Mouse (Mus musculus) embryonic fibroblast, embryonic 13.5 days (primary cell): ENCODE measurements around the gene Macrod1. TPM values are rescaled to one million over a fixed set of nuclear protein-coding genes. Genes with fewer than 3 reads are reported as not detected.

Experiments used
- H3K27ac ChIP-seq: 2 replicates; pipeline ENCODE4 v1.5.1; 2012; ENCODE audit warnings: low read length, control low read depth, inconsistent platforms; ENCODE audit not compliant: insufficient read depth
- H3K4me1 ChIP-seq: 2 replicates; pipeline ENCODE4 v1.6.1; 2011; ENCODE audit warnings: low read length; ENCODE audit not compliant: control insufficient read depth, insufficient read depth
- H3K4me3 ChIP-seq: 2 replicates; pipeline ENCODE4 v1.5.1; 2011; ENCODE audit warnings: mild to moderate bottlenecking, control low read depth, low read length; ENCODE audit not compliant: insufficient read depth
- CTCF ChIP-seq: IDR thresholded peaks from 2 replicates; pipeline ENCODE4 v1.5.1; 2011; ENCODE audit warnings: mild to moderate bottlenecking, control low read depth, low read length, moderate library complexity, borderline replicate concordance; ENCODE audit not compliant: insufficient read depth
- POLR2A ChIP-seq: IDR thresholded peaks from 2 replicates; pipeline ENCODE4 v1.6.1; 2011; ENCODE audit warnings: low read depth, mild to moderate bottlenecking, control low read depth, low read length, moderate library complexity
- polyA plus RNA-seq: library from polyadenylated mRNA; stranded (reverse); fragments of >200 nt; gene quantifications from 2 replicates; pipeline ENCODE4 v1.2.4, GENCODE M21; 2011; ENCODE audit warnings: low read depth; ENCODE audit not compliant: missing spikeins, insufficient read length

Gene Macrod1
- polyA plus RNA-seq, result 3.6 and 5.2 TPM in 2 replicates

DNA sequence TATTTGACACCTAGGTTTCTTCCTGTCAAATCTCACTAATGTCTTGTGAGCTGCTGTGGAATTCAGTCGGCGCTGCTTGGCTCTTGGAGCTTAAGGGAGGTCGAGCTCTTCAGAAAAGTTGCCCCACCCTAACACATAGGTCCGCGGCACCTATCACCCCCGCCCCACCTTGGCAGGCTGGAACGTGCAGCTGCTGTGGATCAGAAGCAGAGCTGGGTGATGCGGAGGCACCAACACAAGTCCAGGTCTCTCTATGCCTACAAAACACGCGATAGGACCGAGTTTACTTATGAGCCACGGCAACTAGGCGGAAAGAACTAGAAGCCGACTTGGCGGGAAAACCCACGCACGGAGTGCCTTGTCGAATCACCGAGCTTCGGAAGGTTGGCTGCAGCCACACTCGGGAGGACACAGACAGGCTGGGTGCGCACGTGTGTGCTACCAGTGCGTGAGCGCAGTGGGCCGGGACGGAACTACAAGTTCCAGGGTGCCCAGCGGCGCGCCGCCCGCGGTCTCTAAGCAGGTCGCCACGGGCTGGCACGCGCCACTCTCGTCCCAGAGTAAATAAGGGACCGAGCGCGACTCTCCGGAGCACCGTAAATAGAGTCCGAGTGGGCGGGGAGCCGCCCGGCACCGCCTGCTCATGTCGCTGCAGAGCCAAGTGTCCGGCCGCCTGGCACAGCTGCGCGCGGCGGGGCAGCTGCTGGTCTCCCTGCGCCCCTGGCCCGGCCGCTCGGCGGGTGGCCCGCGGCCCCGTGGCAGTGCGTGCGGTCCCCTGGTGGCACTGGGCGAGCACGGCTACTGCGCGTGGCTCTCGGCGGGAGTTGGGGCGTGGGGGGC lies at the start of gene Macrod1:
Gene Macrod1 (plus strand): TSS at position 563 of the 840 bp plus-strand sequence.
- Histone ChIP-seq H3K27ac (peak within 1 kb of the TSS; percentile 98; the same call in 1 of the 2 replicates), H3K4me3 (peak within 1 kb of the TSS; percentile 34), H3K4me1 (peaks cover 9% of the 10 kb centered on the region)
- TF ChIP-seq CTCF (no peak), POLR2A (peak; percentile 47)

DNA sequence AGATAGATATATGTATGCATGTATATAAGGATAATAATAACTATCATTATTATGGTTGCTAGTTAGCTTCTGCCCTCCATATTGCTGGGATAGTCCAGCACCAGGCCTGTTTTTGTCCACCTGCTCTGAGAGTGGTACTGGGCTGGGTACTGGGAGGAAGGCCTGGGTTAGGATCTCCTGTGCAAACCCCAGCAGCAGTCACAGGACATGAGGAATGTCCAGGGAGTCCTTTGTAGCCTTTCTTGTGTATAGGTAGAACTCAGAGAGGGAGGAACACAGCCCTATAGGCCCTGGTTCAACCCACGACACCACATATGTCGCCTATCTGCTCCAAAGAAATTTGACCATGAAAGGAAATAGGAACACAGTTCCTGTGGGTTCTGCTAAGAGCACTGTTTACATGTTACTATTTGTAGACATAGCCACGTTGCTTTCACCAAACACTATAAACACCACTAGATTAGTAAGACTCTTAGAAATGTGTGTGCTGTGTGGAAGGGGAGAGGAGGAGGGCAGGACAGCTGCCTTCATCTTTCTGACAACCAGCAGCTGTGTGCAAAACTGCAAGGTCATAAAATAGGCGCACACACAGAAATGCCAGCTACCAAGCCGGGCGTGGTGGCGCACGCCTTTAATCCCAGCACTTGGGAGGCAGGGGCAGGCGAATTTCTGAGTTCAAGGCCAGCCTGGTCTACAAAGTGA lies 49.6 kb upstream of the Macrod1 start:
- H3K4me3 ChIP-seq, result no peak overlapping the region
- no peak for TF ChIP-seq POLR2A
- no peak for TF ChIP-seq CTCF
- H3K4me1 ChIP-seq, result no peaks in the 10 kb centered on the region
- H3K27ac ChIP-seq, result no peak overlapping the region

DNA sequence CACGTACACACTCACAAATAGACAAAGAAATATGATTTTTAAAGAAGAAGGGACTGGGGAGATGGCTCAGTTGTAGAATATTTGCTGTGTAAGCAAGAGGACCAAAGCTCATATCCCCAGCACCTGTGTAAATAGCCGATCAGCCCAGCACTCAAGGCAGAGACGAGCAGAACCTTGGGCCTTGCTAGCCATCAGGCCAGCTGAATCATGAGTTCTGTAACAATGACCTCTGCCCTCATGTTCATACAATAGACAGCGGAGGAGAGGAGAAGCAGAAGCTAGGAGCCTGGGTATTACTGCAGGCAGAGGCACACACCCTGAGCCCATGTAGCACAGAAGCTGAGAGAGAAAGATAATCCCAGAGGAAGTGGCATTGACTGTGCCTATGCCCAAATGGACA lies 44.2 kb upstream of the Macrod1 start:
- Histone ChIP-seq H3K27ac (no peak overlapping the region), H3K4me3 (no peak overlapping the region), H3K4me1 (no peaks in the 10 kb centered on the region)
- TF ChIP-seq POLR2A, result no peak
- no peak for TF ChIP-seq CTCF

DNA sequence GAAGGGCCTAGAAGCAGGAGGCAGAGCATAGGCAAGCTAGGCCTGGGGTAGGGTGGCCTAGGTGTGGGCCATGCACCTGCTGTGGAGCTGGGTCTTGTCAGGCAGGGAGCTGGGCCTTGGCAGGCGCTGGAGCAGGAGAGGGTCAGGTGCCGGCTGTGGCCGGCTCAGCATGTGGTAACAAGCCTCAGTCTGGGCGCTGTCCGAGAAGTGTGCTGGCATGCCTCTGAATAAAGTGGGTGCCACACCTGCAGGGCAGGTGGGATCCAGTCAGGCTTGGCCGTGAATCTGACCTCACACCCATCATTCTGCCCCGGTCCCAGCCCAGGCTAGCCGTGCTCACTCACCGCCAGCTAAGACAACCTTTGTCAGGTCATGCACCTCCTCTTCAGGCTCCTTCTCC lies 42.6 kb upstream of the Macrod1 start:
- Histone ChIP-seq H3K27ac (no peak overlapping the region), H3K4me1 (no peaks in the 10 kb centered on the region), H3K4me3 (no peak overlapping the region)
- no peak for TF ChIP-seq CTCF
- TF ChIP-seq POLR2A, result no peak

DNA sequence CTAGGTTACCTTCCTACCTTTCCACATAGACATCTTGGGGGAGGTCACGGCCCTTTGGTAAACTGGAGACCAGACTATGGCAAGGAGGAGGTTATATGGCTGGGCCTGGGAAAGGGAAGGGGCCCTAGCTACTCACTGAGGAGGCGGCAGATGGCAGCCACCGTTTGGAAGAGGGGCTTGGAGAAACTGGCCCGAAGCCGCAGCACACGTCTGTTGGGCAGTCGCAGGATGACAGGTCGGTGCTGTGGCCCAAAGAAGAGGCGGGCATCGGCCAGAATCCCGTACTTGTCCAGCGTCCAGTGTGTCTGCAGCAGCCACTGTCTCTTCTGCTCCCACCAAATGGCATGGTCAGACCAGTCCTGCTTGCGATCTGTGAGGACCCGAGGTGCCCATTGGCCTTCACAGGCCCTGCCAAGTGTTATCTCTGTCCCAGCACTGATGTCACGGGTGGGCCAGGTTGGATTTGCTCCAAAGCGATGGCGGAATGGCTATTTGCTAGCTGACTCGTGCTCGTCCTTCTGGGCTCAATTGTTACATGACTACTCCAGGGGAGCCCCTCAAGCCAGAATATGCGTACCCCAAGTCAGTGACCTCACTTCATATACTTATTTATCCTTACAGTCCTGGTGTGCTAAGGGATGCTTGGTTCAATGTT lies 42.0 kb upstream of the Macrod1 start:
- Histone ChIP-seq H3K4me1 (no peaks in the 10 kb centered on the region), H3K27ac (no peak overlapping the region), H3K4me3 (no peak overlapping the region)
- TF ChIP-seq CTCF (no peak), POLR2A (no peak)

DNA sequence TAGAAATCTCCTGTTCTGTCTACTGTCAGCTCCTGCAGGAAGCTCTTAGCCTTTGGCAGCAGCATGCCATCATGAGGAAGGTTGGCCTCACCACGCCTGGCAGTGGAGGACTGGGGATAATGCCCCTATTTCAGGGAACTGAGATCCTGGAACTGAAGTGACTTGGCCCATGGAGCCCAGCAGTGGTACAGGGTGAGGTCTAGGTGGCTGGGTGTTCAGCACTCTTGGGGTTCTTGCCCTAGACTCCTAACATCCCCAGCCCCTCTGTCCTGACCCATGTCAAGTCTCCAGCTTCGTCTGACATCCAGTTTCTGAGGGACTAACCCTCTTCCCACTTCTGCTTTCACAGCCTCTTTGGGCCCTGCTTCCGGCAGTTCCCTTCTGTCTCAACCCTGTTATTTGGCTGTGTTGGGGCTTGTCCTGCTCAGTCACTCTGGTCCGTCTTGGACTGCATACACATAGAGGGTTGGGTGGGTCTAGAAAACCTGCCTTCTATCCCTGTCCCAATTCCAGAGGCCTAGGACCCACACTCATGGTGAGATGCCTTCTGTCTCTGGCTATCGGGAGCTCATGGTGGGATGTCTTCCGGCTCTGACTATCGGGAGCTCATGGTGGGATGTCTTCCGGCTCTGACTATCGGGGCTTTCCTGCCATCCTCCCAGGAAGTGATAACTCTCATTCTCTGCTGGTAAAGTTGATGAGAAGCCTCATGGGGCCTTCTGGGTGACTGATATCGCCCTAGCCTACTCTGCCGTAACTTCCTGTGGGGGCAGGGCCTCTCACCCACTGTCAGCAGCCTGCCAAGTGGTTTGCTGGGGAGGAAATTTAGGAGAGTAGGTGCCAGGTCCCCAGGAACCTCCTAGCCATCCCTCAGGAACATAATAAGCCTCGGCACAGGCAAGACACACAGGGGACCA lies 38.8 kb upstream of the Macrod1 start:
- Histone ChIP-seq H3K4me3 (no peak overlapping the region), H3K27ac (no peak overlapping the region), H3K4me1 (no peaks in the 10 kb centered on the region)
- TF ChIP-seq POLR2A (no peak), CTCF (no peak)

DNA sequence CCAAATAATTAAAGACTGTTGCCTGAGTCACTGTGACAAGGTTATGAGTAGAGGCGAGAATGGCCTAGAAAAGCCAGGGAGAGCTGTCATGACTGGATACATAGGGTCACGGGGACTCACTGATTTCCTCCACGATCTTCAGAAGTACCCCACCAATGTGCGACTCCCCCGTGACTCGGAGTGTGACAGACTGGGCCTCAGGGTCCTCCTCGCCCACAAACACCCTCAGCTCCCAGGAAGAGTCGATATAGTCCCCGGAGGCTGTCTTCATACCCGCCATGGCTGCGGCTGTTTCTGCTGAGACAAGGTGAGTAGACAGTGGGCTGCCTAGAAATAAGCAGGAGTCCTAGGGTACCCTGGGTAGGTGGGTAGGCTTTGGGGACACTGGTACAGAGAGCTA lies 38.1 kb upstream of the Macrod1 start:
- no peaks in the 10 kb centered on the region for H3K4me1 ChIP-seq
- no peak for TF ChIP-seq POLR2A
- no peak for TF ChIP-seq CTCF
- no peak overlapping the region for H3K4me3 ChIP-seq
- no peak overlapping the region for H3K27ac ChIP-seq

DNA sequence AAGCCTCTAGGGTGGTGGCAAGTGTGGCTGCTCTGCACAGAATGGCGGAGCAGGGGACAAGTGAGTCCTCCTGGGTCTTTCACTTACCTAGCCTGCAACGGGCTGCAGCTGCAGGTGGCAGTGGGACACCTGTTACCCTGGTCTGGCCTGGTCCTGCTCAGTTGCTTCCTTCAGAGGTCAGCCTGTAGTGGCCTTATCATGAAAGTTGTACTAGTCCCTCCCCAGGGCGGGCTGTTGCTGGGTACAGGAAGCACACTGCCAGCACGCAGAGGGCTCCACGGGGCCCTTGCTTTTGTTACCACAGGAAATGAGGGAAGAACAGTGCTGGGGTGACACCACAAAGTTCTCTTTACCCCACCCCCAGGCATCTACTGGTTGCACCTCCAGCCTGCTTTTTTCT lies 37.4 kb upstream of the Macrod1 start, which contains the start of gene Fermt3:
Gene Fermt3 (minus strand): TSS at position 279 of the 400 bp plus-strand sequence.
- H3K27ac ChIP-seq, result no peak within 1 kb of the TSS
- TF ChIP-seq POLR2A (no peak), CTCF (no peak)

DNA sequence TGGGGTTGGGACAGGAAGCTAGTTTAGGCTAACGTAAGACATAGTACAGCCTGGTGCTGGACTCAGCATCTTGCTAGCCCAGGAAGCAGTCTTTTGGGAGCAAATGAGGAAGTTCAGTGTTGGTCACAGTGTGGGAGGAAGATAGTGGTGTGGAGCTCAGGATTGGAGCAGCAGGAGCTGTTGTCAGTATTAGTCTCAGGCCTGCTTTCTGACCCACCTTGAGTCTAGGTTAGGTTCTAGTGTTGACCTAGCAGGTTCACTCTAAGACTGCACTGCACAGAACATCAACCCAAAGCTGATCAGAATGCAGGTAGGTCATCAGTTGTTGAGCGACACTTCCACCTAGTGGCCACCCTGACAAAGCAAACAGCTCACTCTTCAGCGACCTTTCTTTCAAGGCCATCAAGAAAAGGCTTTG lies 36.4 kb upstream of the Macrod1 start:
- no peaks in the 10 kb centered on the region for H3K4me1 ChIP-seq
- H3K4me3 ChIP-seq, result no peak overlapping the region
- TF ChIP-seq POLR2A (no peak), CTCF (peak; percentile 60; the same call in 1 of the 2 replicates)
- no peak overlapping the region for H3K27ac ChIP-seq

More for the DNA sequence above, 37.4 kb upstream of the Macrod1 start, which contains the start of gene Fermt3:
- no peaks in the 10 kb centered on the region for H3K4me1 ChIP-seq
- no peak within 1 kb of the TSS for H3K4me3 ChIP-seq
